Comparison of ENCODE assay signal across 19 mouse cellular contexts in genomic region chr9:77148518-77149257, GRCm38 (mm10).
"Had no signal": no experiment of that assay in that cellular context is flagged by ENCODE, and none has a peak within 500 bp of the region (broad histone marks: within the 10 kb centered on the region; RNA-seq: fewer than 3 reads in every experiment).

No protein-coding gene starts in this region.

- H3K9ac ChIP-seq: lung, embryonic 14.5 days; midbrain, embryonic 12.5 days; neural tube, embryonic 13.5 days; neural tube, embryonic 15.5 days had no signal

- H3K4me3 ChIP-seq: midbrain, embryonic 10.5 days; midbrain, embryonic 12.5 days; myocyte; neural tube, embryonic 13.5 days; neural tube, embryonic 15.5 days had no signal

- H3K4me1 ChIP-seq: midbrain, embryonic 10.5 days; midbrain, embryonic 12.5 days; neural tube, embryonic 13.5 days; neural tube, embryonic 15.5 days had no signal

- DNase-seq: lung, adult 18-20 months; lung, embryonic 14.5 days; lung, postnatal 10 days; lung, postnatal 4 days; midbrain, embryonic 14.5 days; retina, postnatal 1 day; right cerebral cortex, adult 18-20 months; right cerebral cortex, postnatal 25 days; right cerebral cortex, postnatal 4 days; spleen, adult 18-20 months; thymus, adult 2 months; thymus, postnatal 25 days; thymus, postnatal 4 days had no signal

- H3K27ac ChIP-seq: midbrain, embryonic 10.5 days; midbrain, embryonic 12.5 days; neural tube, embryonic 13.5 days; neural tube, embryonic 15.5 days had no signal

- H3K4me2 ChIP-seq: lung, embryonic 14.5 days; midbrain, embryonic 12.5 days; neural tube, embryonic 13.5 days; neural tube, embryonic 15.5 days had no signal

- H3K27me3 ChIP-seq: midbrain, embryonic 12.5 days; neural tube, embryonic 13.5 days; neural tube, embryonic 15.5 days had no signal

- H3K9me3 ChIP-seq: midbrain, embryonic 10.5 days; midbrain, embryonic 12.5 days; neural tube, embryonic 13.5 days; neural tube, embryonic 15.5 days had no signal

- H3K36me3 ChIP-seq: midbrain, embryonic 10.5 days; midbrain, embryonic 12.5 days; neural tube, embryonic 13.5 days; neural tube, embryonic 15.5 days had no signal

- ATAC-seq: midbrain, embryonic 16.5 days had no signal
